ENCODE assay signal across 11 mouse cellular contexts in the genomic region with DNA sequence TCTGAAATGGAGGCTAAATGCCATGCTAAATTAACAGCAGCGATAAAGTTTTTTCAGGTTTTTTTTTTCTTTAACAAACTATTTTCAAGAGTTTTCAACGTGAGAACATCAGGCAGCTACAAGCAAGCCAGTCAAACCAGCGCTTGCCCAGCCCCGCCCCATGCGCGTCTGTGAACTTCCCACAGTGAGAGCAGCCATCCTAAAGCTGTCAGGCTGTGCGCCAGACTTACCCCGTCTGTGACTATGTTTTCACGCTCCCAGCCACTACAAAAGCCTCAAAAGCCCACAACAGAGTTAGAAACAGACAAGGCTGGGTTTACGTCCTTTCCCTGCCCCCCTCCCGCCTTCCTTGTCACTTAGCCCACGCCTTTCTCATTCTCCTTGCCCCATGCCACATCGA.
DNase-seq lines count a peak whose midpoint lies in the region; ATAC-seq lines count a peak whose summit lies in the region.
"Had no signal": no experiment of that assay in that cellular context is flagged by ENCODE, and none has a peak within 500 bp of the region (broad histone marks: within the 10 kb centered on the region; RNA-seq: fewer than 3 reads in every experiment).

No protein-coding gene starts in this region.

- peaks cover 40% of the 10 kb centered on the region for H3K36me3 ChIP-seq in limb, embryonic 12.5 days
- H3K36me3 ChIP-seq in limb, embryonic 10.5 days, result peaks cover 41% of the 10 kb centered on the region
- peaks cover 15% of the 10 kb centered on the region for H3K36me3 ChIP-seq in forebrain, embryonic 14.5 days (ENCODE audit: control insufficient read depth, insufficient read depth, low read length)
- H3K36me3 ChIP-seq in heart, embryonic 10.5 days, result peaks cover 15% of the 10 kb centered on the region
- H3K36me3 ChIP-seq in liver, embryonic 11.5 days (ENCODE audit: control insufficient read depth, insufficient read depth, low read length), result no peaks in the 10 kb centered on the region; the same call in 1 of the 2 replicates

- H3K4me3 ChIP-seq in limb, embryonic 12.5 days (replicated peaks), result no peak overlapping the region
- no peak overlapping the region for H3K4me3 ChIP-seq in limb, embryonic 10.5 days
- H3K4me3 ChIP-seq in forebrain, embryonic 14.5 days (ENCODE audit: low read depth, low read length), result no peak overlapping the region
- H3K4me3 ChIP-seq in heart, embryonic 10.5 days, result no peak overlapping the region
- no peak overlapping the region for H3K4me3 ChIP-seq in liver, embryonic 11.5 days (ENCODE audit: low read depth, low read length)
- H3K4me3 ChIP-seq: megakaryocyte, embryonic 14.5 days had no signal

- DNase-seq in limb, embryonic 10.5 days (ENCODE audit: low spot score), result no peak
- peak; percentile 44 for DNase-seq in brain, adult 2 months (ENCODE audit: low read depth, low spot score)
- peak; percentile 81 for DNase-seq in forebrain, embryonic 14.5 days (ENCODE audit: low spot score)
- DNase-seq in lung, postnatal 4 days, result peak; percentile 40 to 74
- no peak for DNase-seq in heart, embryonic 10.5 days (ENCODE audit: low spot score)
- DNase-seq in liver, embryonic 11.5 days (ENCODE audit: low spot score), result no peak
- DNase-seq: embryo, embryonic 11 days had no signal

- H3K4me2 ChIP-seq in limb, embryonic 12.5 days, result no peak overlapping the region
- peak overlapping the region; percentile 18 for H3K4me2 ChIP-seq in forebrain, embryonic 14.5 days (ENCODE audit: low read length)
- H3K4me2 ChIP-seq in liver, embryonic 11.5 days, result no peak overlapping the region

- ATAC-seq in limb, embryonic 12.5 days (ENCODE audit: insufficient number of reproducible peaks, insufficient read depth, low FRiP score, low TSS enrichment, low read depth), result no peak
- peak; percentile 75 for ATAC-seq in forebrain, embryonic 14.5 days
- ATAC-seq in monocyte, adult 5-6 weeks (replicated peaks; ENCODE audit: insufficient number of reproducible peaks, low FRiP score, low TSS enrichment, poor library complexity, severe bottlenecking), result no peak
- no peak for ATAC-seq in liver, embryonic 11.5 days (replicated peaks; ENCODE audit: low FRiP score)
- ATAC-seq: intestine, embryonic 16.5 days had no signal

- peaks cover 20% of the 10 kb centered on the region for H3K4me1 ChIP-seq in limb, embryonic 12.5 days (replicated peaks)
- peaks cover 49% of the 10 kb centered on the region for H3K4me1 ChIP-seq in limb, embryonic 10.5 days
- H3K4me1 ChIP-seq in forebrain, embryonic 14.5 days (ENCODE audit: control insufficient read depth, insufficient read depth, low read length), result peaks cover 22% of the 10 kb centered on the region
- H3K4me1 ChIP-seq in heart, embryonic 10.5 days, result peaks cover 11% of the 10 kb centered on the region; the same call in 1 of the 2 replicates
- peaks cover 4% of the 10 kb centered on the region for H3K4me1 ChIP-seq in liver, embryonic 11.5 days (replicated peaks; ENCODE audit: control insufficient read depth, insufficient read depth, low read length)
- H3K4me1 ChIP-seq: megakaryocyte, embryonic 14.5 days had no signal

- H3K27me3 ChIP-seq in limb, embryonic 12.5 days, result no peaks in the 10 kb centered on the region
- H3K27me3 ChIP-seq in limb, embryonic 10.5 days (ENCODE audit: low read depth, poor library complexity, severe bottlenecking), result no peaks in the 10 kb centered on the region
- no peaks in the 10 kb centered on the region for H3K27me3 ChIP-seq in forebrain, embryonic 14.5 days (replicated peaks; ENCODE audit: control insufficient read depth, insufficient read depth, low read length)
- H3K27me3 ChIP-seq in heart, embryonic 10.5 days (ENCODE audit: insufficient read depth, poor library complexity, severe bottlenecking), result no peaks in the 10 kb centered on the region
- no peaks in the 10 kb centered on the region for H3K27me3 ChIP-seq in liver, embryonic 11.5 days (replicated peaks; ENCODE audit: control insufficient read depth, insufficient read depth, low read length)
- H3K27me3 ChIP-seq: megakaryocyte, embryonic 14.5 days had no signal

- 0 out of 2 replicates have a peak overlapping the region, but pooled peaks have one; percentile 5 for H3K27ac ChIP-seq in limb, embryonic 12.5 days
- H3K27ac ChIP-seq in limb, embryonic 10.5 days, result no peak overlapping the region
- peak overlapping the region; percentile 21; the same call in 1 of the 2 replicates for H3K27ac ChIP-seq in forebrain, embryonic 14.5 days (ENCODE audit: low read depth, low read length)
- H3K27ac ChIP-seq in heart, embryonic 10.5 days, result no peak overlapping the region
- H3K27ac ChIP-seq in liver, embryonic 11.5 days (ENCODE audit: low read depth, low read length), result no peak overlapping the region

- H3K9ac ChIP-seq in limb, embryonic 12.5 days (replicated peaks), result no peak overlapping the region
- no peak overlapping the region for H3K9ac ChIP-seq in forebrain, embryonic 14.5 days (ENCODE audit: low read length)
- H3K9ac ChIP-seq in liver, embryonic 11.5 days (ENCODE audit: low read depth, low read length), result no peak overlapping the region

- WGBS in limb, embryonic 12.5 days, result 63% methylated on average over 13 of the region's 13 CpGs
- 73% methylated on average over 13 of the region's 13 CpGs for WGBS in limb, embryonic 10.5 days
- WGBS in forebrain, embryonic 14.5 days, result 22% methylated on average over 13 of the region's 13 CpGs
- WGBS in heart, embryonic 10.5 days, result 75% methylated on average over 13 of the region's 13 CpGs
- WGBS in liver, embryonic 11.5 days, result 80% methylated on average over 13 of the region's 13 CpGs

- no peaks in the 10 kb centered on the region for H3K9me3 ChIP-seq in limb, embryonic 12.5 days
- no peaks in the 10 kb centered on the region for H3K9me3 ChIP-seq in limb, embryonic 10.5 days (replicated peaks)
- H3K9me3 ChIP-seq in forebrain, embryonic 14.5 days (replicated peaks; ENCODE audit: control insufficient read depth, low read length), result no peaks in the 10 kb centered on the region
- no peaks in the 10 kb centered on the region for H3K9me3 ChIP-seq in heart, embryonic 10.5 days
- no peaks in the 10 kb centered on the region for H3K9me3 ChIP-seq in liver, embryonic 11.5 days (ENCODE audit: control insufficient read depth, low read length)

Comparison
In these comparisons a context has a peak if more than half of its experiments do, and no peak if none do; other contexts are left out.
1. H3K27ac ChIP-seq: peak in limb, embryonic 12.5 days (single experiment) and forebrain, embryonic 14.5 days (single experiment); none in limb, embryonic 10.5 days (single experiment), heart, embryonic 10.5 days (single experiment) and liver, embryonic 11.5 days (single experiment).
2. DNase-seq: peak in brain, adult 2 months (single experiment), forebrain, embryonic 14.5 days (single experiment) and lung, postnatal 4 days (2 of 2); none in limb, embryonic 10.5 days (single experiment), heart, embryonic 10.5 days (single experiment) and liver, embryonic 11.5 days (single experiment).